Mouse (Mus musculus): ENCODE results near the gene Serpina3f. TPM values are rescaled to one million over a fixed set of nuclear protein-coding genes. Genes with fewer than 3 reads are reported as not detected.

The Serpina3f gene
- polyA plus RNA-seq, 1 experiment from 2014 or later = not detected

DNA sequence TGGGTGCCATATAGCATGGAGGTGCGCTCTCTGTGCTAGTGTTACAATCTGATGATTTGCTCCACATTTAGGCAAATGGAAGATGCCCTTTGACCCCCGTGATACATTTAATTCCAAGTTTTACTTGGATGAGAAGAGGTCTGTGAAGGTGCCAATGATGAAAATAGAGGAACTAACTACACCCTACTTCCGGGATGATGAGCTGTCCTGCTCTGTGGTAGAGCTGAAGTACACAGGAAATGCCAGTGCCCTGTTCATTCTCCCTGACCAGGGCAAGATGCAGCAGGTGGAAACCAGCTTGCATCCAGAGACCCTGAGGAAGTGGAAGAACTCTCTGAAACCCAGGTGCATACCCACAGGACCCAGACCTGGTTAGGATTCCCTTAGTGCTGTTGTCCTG lies 52.0 kb downstream of the Serpina3f start:
- Histone ChIP-seq H3K27me3 (no peaks in the 10 kb centered on the region), H3K27ac (no peak overlapping the region), H3K4me3 (no peak overlapping the region), H3K36me3 (no peaks in the 10 kb centered on the region), H3K4me1 (replicated peaks) (no peaks in the 10 kb centered on the region), H3K9ac (no peak overlapping the region), H3K9me3 (no peaks in the 10 kb centered on the region), H3K4me2 (no peak overlapping the region)
- no peak for ATAC-seq (ENCODE audit: low FRiP score)
- WGBS = 87% methylated on average over 3 of the region's 3 CpGs

Other genes with a start within 250 kb of the Serpina3f start
- not detected in 2 replicates for gene Serpina11, start 224.6 kb upstream of the Serpina3f start, polyA plus RNA-seq (2015; fragmentation: Nextera tagmentation; extraction: Ambion mirVana)
- not detected in 2 replicates for gene Serpina9, start 200.8 kb upstream of the Serpina3f start, polyA plus RNA-seq (2015; fragmentation: Nextera tagmentation; extraction: Ambion mirVana)
- gene Serpina12, start 170.1 kb upstream of the Serpina3f start, polyA plus RNA-seq (2015; fragmentation: Nextera tagmentation; extraction: Ambion mirVana) = not detected in 2 replicates
- gene Serpina5, start 113.4 kb upstream of the Serpina3f start, polyA plus RNA-seq (2015; fragmentation: Nextera tagmentation; extraction: Ambion mirVana) = not detected in 2 replicates
- gene Serpina3a, start 101.8 kb upstream of the Serpina3f start, polyA plus RNA-seq (2015; fragmentation: Nextera tagmentation; extraction: Ambion mirVana) = not detected in 2 replicates
- not detected in 2 replicates for gene Serpina3b, start 86.5 kb upstream of the Serpina3f start, polyA plus RNA-seq (2015; fragmentation: Nextera tagmentation; extraction: Ambion mirVana)
- gene Serpina3c, start 60.7 kb upstream of the Serpina3f start, polyA plus RNA-seq (2015; fragmentation: Nextera tagmentation; extraction: Ambion mirVana) = not detected in 2 replicates
- 0.97 and 1.4 TPM in 2 replicates for gene Serpina3g, start 21.7 kb downstream of the Serpina3f start, polyA plus RNA-seq (2015; fragmentation: Nextera tagmentation; extraction: Ambion mirVana)
- not detected in 2 replicates for gene Serpina3i, start 48.6 kb downstream of the Serpina3f start, polyA plus RNA-seq (2015; fragmentation: Nextera tagmentation; extraction: Ambion mirVana)
- gene Serpina3j, start 100.0 kb downstream of the Serpina3f start, polyA plus RNA-seq (2015; fragmentation: Nextera tagmentation; extraction: Ambion mirVana) = not detected in 2 replicates
- not detected in 2 replicates for gene Serpina3k, start 123.9 kb downstream of the Serpina3f start, polyA plus RNA-seq (2015; fragmentation: Nextera tagmentation; extraction: Ambion mirVana)
- not detected in 2 replicates for gene Serpina3m, start 123.9 kb downstream of the Serpina3f start, polyA plus RNA-seq (2015; fragmentation: Nextera tagmentation; extraction: Ambion mirVana)
- 0.12 and 0.39 TPM in 2 replicates for gene Serpina3n, start 192.2 kb downstream of the Serpina3f start, polyA plus RNA-seq (2015; fragmentation: Nextera tagmentation; extraction: Ambion mirVana)

All from hindbrain, embryonic 13.5 days (tissue).